Mouse (Mus musculus) embryonic facial prominence, embryonic 11.5 days (tissue): ENCODE measurements around the gene Tlnrd1. TPM values are rescaled to one million over a fixed set of nuclear protein-coding genes. Genes with fewer than 3 reads are reported as not detected.
"Not testable (repeated sequence)": the region's sequence is repeated elsewhere in the genome, so short reads cannot be mapped to it uniquely, and the experiment has no call there.

ENCODE experiments used
- ATAC-seq: fragments of 200-750 bp; cut with Nextera tagmentation; replicated peaks from 2 replicates; pipeline ENCODE4 v1.8.0; 2017; ENCODE audit warnings: low read depth; ENCODE audit not compliant: insufficient number of reproducible peaks, low FRiP score, low TSS enrichment
- DNase-seq: peaks from one replicate; pipeline ENCODE4 v3.0.0-alpha.2; 2015; ENCODE audit warnings: low spot score
- H3K27ac ChIP-seq: fragments of 300-500 bp; sonication (generic); replicated peaks from 2 replicates; pipeline ENCODE4 v1.5.1; 2014; ENCODE audit warnings: mild to moderate bottlenecking, low read depth, low read length, control low read depth
- H3K27me3 ChIP-seq: fragments of 300-500 bp; sonication (generic); 2 replicates; pipeline ENCODE4 v1.6.1; 2014; ENCODE audit warnings: mild to moderate bottlenecking, low read length, moderate library complexity, mixed read lengths; ENCODE audit not compliant: control insufficient read depth, insufficient read depth
- H3K36me3 ChIP-seq: fragments of 300-500 bp; sonication (generic); replicated peaks from 2 replicates; pipeline ENCODE4 v1.6.1; 2014; ENCODE audit warnings: low read depth, mild to moderate bottlenecking, low read length, moderate library complexity, mixed read lengths; ENCODE audit not compliant: control insufficient read depth, insufficient read depth
- H3K4me1 ChIP-seq: fragments of 300-500 bp; sonication (generic); 2 replicates; pipeline ENCODE4 v1.6.1; 2014; ENCODE audit warnings: low read length, mixed read lengths; ENCODE audit not compliant: control insufficient read depth, insufficient read depth
- H3K4me2 ChIP-seq: fragments of 300-500 bp; sonication (generic); 2 replicates; pipeline ENCODE4 v1.6.1; 2014; ENCODE audit warnings: low read depth, mild to moderate bottlenecking, control low read depth, low read length, moderate library complexity
- H3K4me3 ChIP-seq: fragments of 300-500 bp; sonication (generic); 2 replicates; pipeline ENCODE4 v1.5.1; 2014; ENCODE audit warnings: low read depth, low read length, control low read depth
- H3K9ac ChIP-seq: fragments of 300-500 bp; sonication (generic); replicated peaks from 2 replicates; pipeline ENCODE4 v1.6.1; 2014; ENCODE audit warnings: mild to moderate bottlenecking, control low read depth, low read length
- H3K9me3 ChIP-seq: fragments of 300-500 bp; sonication (generic); replicated peaks from 2 replicates; pipeline ENCODE4 v1.6.1; 2016; ENCODE audit warnings: mild to moderate bottlenecking, low read length, inconsistent platforms, mixed read lengths; ENCODE audit not compliant: control insufficient read depth
- WGBS: fragments of 180-500 bp; shearing (Covaris S2); extraction: QIAGEN DNeasy Blood & Tissue Kit; methylation state at CpG from one replicate; pipeline ENCODE4 v1.1.7; 2014; 5-methylcytosine and 5-hydroxymethylcytosine counted together
- polyA plus RNA-seq: library from polyadenylated mRNA; unstranded; fragments of >200 nt; fragmentation: Nextera tagmentation; extraction: Ambion mirVana; gene quantifications from 2 replicates; pipeline ENCODE4 v1.2.1, GENCODE M21; 2014

Gene Tlnrd1
- polyA plus RNA-seq, 1 experiment from 2014 or later: 20.7 TPM

DNA sequence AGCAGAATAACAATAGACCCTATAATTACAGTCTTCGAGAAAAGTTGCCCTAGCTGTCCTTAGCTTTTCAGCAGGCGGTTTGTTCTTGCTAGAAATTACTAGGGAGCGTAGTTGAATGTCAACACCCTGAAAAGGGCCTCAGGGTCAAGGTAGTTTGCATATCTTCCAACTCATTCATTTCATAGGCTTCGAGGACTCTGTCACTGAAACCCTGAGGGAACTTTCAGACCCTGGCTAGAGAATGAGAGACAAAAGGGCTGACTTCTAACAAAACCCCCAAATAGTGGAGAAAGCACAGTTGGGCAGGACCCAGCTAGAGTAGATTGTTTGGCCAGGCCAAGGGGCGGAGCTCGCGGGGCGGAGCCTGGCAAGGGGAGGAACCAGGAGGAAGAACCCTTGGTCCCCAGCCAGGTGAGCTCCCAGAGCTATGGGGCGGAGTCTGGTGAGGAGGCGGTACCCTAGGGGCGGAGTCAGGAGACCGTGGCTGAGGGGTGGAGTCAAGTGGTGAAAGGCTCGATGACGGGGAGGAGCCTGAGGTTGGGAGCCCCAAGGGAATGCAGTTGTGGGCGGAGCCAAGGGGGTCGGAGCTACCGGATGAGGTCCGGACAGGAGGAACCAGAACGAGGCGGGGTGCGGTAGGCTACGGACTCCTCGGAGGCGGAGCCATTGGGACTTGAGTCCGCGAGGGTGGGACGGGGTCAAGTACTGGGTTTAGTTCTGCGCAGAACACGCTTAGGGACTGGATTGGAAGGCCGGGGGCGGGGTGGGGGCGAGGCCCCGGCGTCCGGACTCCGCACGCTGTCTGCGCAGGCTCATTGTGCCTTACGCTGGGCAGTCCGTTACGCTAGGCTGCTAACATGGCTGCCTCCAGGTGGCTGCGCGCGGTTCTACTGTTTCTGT, 7.6 kb upstream of the Tlnrd1 start:
- Histone ChIP-seq H3K9me3 (no peaks in the 10 kb centered on the region), H3K27ac (peak overlapping the region; percentile 80), H3K27me3 (no peaks in the 10 kb centered on the region), H3K4me2 (peak overlapping the region; percentile 74), H3K4me3 (peak overlapping the region; percentile 76), H3K36me3 (no peaks in the 10 kb centered on the region), H3K9ac (peak overlapping the region; percentile 83), H3K4me1 (no peaks in the 10 kb centered on the region; the same call in 1 of the 2 replicates)
- 3% methylated on average over 44 of the region's 44 CpGs for WGBS
- ATAC-seq: peak; percentile 98
- peak; percentile 99 for DNase-seq

- not testable (repeated sequence) for H3K36me3 ChIP-seq, H3K4me1 ChIP-seq, H3K9me3 ChIP-seq, ATAC-seq, H3K4me3 ChIP-seq, H3K4me2 ChIP-seq, H3K27me3 ChIP-seq, H3K9ac ChIP-seq, H3K27ac ChIP-seq
- DNase-seq: peak; percentile 24
- WGBS: 86% methylated on average over 5 of the region's 5 CpGs
Measured at GRCm38 (mm10) chr7:83889946-83890345, 5.8 kb upstream of the Tlnrd1 start.

GRCm38 (mm10) chr7:83889383-83889782, 5.3 kb upstream of the Tlnrd1 start:
- Histone ChIP-seq H3K4me3 (no peak overlapping the region), H3K27ac (no peak overlapping the region), H3K9me3 (no peaks in the 10 kb centered on the region), H3K36me3 (no peaks in the 10 kb centered on the region), H3K4me2 (no peak overlapping the region), H3K27me3 (no peaks in the 10 kb centered on the region), H3K9ac (no peak overlapping the region), H3K4me1 (no peaks in the 10 kb centered on the region; the same call in 1 of the 2 replicates)
- WGBS: 48% methylated on average over 3 of the region's 3 CpGs
- DNase-seq (peak; percentile 26), ATAC-seq (no peak)

DNA sequence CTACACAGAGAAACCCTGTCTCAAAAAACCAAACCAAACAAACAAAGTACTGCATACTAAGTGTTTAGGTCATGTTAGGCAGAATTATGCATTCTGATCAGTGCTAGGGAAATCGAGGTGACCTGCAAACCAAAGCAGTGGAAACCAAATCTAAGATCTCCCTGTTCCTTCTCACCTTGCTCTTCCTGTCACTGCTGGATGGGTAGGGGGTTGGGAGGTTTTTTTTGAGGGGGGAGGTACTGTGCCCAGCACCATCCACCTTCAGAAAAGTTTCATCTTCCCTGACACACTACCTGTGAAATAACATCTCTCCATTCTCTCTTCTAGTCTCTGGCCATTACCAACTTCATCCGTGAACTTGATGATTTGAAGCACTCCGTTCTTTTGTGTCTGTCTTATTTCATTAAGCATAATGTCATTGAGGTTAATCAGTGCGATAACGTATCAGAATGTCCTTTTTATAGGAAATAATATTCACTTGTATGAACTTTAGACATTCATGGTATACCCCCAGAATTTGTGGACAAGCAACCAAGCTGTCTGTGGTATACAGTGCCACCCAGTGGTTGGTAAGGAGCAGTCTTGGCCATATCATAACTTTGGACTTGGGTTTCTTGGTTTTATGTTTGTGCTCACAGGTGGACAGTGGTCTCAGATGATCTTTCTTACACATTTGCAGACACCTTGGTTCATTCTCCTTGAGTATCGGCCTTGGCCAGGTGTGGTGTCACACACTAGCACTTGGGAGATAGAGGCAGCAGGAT, 2.4 kb upstream of the Tlnrd1 start:
- DNase-seq (peak; percentile 47), ATAC-seq (no peak)
- Histone ChIP-seq H3K4me1 (peaks cover 9% of the 10 kb centered on the region), H3K9me3 (no peaks in the 10 kb centered on the region), H3K27ac (no peak overlapping the region), H3K4me2 (no peak overlapping the region), H3K27me3 (no peaks in the 10 kb centered on the region), H3K4me3 (no peak overlapping the region), H3K9ac (no peak overlapping the region), H3K36me3 (no peaks in the 10 kb centered on the region)
- WGBS: 92% methylated on average over 6 of the region's 6 CpGs

GRCm38 (mm10) chr7:83885835-83886234, 1.7 kb upstream of the Tlnrd1 start:
- no peaks in the 10 kb centered on the region for H3K27me3 ChIP-seq
- no peak overlapping the region for H3K4me3 ChIP-seq
- WGBS: 89% methylated on average over 4 of the region's 4 CpGs

DNA sequence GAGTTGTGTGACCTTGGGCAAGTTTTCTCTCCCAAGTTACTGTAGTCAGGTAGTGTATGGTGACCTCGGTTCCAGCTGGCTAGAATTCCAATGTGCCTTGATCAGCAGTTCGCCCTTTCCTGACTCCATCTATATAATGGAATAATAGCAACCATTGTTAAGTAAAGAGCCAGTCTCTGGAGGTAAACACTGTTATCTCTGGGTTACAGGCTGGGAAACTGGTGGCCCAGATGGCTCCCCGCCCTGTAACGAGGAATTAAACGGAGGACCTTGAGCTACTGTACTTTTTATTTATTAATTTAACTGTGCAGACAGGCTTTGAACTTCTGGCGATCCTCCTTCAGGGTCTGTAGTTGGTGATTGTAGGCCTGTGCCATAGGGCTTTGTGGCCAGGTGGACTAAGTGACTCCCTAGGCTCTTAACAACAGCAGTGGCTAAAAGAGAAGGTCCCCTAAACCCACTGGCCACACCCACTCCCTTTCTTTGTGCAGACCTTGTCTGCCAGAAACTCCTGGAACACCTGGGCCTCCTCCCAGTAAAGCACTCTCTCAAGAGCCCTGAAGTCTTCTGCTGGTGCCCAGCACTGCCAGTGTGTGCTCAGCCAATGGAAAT, 922 bp upstream of the Tlnrd1 start:
- no peaks in the 10 kb centered on the region for H3K36me3 ChIP-seq
- DNase-seq (no peak), ATAC-seq (no peak)
- H3K27ac ChIP-seq: peak overlapping the region; percentile 94; the same call in 1 of the 2 replicates
- H3K4me2 ChIP-seq: peak overlapping the region; percentile 88
- no peaks in the 10 kb centered on the region for H3K9me3 ChIP-seq
- H3K9ac ChIP-seq: peak overlapping the region; percentile 91
- WGBS: 38% methylated on average over 6 of the region's 6 CpGs
- H3K27me3 ChIP-seq: no peaks in the 10 kb centered on the region
- H3K4me3 ChIP-seq: peak overlapping the region; percentile 90
- peaks cover 9% of the 10 kb centered on the region for H3K4me1 ChIP-seq

More at GRCm38 (mm10) chr7:83885835-83886234, 1.7 kb upstream of the Tlnrd1 start:
- Histone ChIP-seq H3K36me3 (no peaks in the 10 kb centered on the region), H3K9me3 (no peaks in the 10 kb centered on the region), H3K27ac (no peak overlapping the region), H3K9ac (no peak overlapping the region), H3K4me2 (no peak overlapping the region), H3K4me1 (peaks cover 9% of the 10 kb centered on the region)
- DNase-seq (no peak), ATAC-seq (no peak)

- H3K36me3 ChIP-seq: no peaks in the 10 kb centered on the region
- H3K4me1 ChIP-seq: peaks cover 11% of the 10 kb centered on the region
- WGBS: under 1% methylated on average over 85 of the region's 91 CpGs
- H3K9me3 ChIP-seq: no peaks in the 10 kb centered on the region
- peak overlapping the region; percentile 91 for H3K9ac ChIP-seq
- peak overlapping the region; percentile 94 for H3K27ac ChIP-seq
- H3K27me3 ChIP-seq: no peaks in the 10 kb centered on the region
- peak overlapping the region; percentile 88 for H3K4me2 ChIP-seq
- H3K4me3 ChIP-seq: peak overlapping the region; percentile 90
- ATAC-seq: peak; percentile 51
- DNase-seq: peak; percentile 74
Measured at GRCm38 (mm10) chr7:83883276-83884020, 657 bp downstream of the Tlnrd1 start.
